Mouse (Mus musculus) spleen, postnatal 14 days (tissue): ENCODE measurements around the gene Esrrg.

Experiments used
- DNase-seq, 2 experiments: peaks; one replicate each; pipeline ENCODE4 v3.0.0; 2021 to 2022; ENCODE audit warnings: low spot score in 2 of 2

Esrrg gene

DNA sequence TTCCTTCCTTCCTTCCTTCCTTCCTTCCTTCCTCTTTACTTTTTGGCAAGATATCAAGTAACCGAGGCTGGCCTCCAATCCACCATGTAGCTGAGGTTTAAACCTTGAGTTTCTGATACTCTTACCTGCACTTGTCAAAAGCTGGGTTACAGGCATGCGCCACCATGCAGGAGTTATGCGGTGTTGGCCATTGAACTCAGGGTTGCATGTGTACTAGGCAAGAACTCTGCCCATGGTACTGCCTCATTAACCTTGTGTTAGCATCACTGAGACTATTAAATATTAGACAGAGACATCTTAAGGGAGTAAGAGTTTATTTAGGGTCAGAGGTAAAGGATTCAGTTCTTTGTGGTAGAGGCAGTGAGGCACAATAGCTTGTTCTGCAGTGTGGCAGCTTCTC is 161.6 kb downstream of the Esrrg start:
- no peak for DNase-seq

DNA sequence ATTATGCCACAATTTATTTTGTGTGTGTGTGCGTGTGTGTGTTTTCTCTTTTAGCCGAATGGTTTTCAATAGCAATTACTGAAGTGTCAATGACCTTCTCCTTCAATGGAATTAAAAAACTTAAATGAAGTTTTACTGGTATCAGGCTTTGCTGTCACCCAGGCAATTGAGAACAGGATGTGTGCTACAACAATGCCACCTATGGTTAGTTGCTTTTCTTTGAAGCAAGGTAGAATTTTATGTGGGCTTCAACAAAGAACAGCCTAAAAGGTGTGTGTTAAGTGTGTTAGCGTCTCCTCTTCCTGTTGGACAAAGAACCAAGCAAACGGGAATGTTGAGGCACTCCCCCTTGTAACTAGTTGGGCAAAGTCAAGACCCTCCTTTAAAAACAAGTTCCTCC is 162.5 kb downstream of the Esrrg start:
- no peak for DNase-seq

GRCm38 (mm10) chr1:187779589-187780178 is 171.1 kb downstream of the Esrrg start:
- no peak for DNase-seq

DNA sequence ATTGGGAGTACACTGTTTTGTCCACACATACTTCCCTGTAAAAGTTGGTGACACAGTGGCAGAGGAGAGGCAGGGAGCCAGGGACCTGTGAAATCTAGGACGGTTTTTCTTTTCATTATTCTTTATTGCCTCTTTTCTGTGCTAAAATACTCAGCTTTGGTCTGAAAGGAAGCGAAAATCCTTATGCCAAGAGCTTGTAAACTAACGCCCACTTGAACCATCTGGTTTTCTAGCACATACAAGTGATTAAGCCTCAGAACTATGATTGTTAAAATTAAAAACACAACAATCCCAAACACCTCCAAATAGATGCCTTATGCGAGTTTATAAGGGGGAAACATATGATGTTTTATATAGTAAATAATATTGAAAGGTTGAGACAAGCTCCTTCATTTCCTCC is 176.6 kb downstream of the Esrrg start:
- no peak for DNase-seq

GRCm38 (mm10) chr1:187787055-187788016 is 178.7 kb downstream of the Esrrg start:
- DNase-seq = no peak

- no peak for DNase-seq
Observed at GRCm38 (mm10) chr1:187794240-187794930, 185.8 kb downstream of the Esrrg start.

- no peak for DNase-seq
Observed at GRCm38 (mm10) chr1:187795551-187795950, 187.0 kb downstream of the Esrrg start.

- no peak for DNase-seq
Observed at GRCm38 (mm10) chr1:187799300-187799699, 190.7 kb downstream of the Esrrg start.

- DNase-seq = no peak
Observed at GRCm38 (mm10) chr1:187800761-187801160, 192.2 kb downstream of the Esrrg start.

GRCm38 (mm10) chr1:187803566-187803965 is 195.0 kb downstream of the Esrrg start:
- no peak for DNase-seq

GRCm38 (mm10) chr1:187803997-187804396 is 195.4 kb downstream of the Esrrg start:
- DNase-seq = no peak

DNA sequence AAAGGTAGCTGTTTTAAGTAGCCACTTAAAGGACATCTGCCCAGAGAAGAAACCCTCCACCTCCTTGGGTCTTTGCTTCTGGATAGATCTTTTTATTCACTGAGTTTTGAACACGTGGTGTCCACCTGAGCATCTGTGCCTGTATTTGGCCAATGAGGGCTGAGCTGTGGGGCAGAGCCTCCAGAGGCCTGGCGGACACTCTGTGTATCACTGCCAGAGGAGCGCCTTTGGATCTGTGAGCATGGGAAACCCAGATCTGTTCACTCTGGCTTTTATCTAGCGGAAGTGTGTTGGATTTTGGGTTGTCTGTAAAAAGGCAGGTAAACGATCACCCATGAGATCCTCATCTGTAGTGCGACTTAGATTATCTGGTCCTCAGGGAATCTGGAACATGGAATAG is 196.4 kb downstream of the Esrrg start:
- DNase-seq = no peak

- DNase-seq = no peak
Observed at GRCm38 (mm10) chr1:187807477-187808390, 199.1 kb downstream of the Esrrg start.

GRCm38 (mm10) chr1:187808391-187808922 is 199.9 kb downstream of the Esrrg start:
- no peak for DNase-seq

DNA sequence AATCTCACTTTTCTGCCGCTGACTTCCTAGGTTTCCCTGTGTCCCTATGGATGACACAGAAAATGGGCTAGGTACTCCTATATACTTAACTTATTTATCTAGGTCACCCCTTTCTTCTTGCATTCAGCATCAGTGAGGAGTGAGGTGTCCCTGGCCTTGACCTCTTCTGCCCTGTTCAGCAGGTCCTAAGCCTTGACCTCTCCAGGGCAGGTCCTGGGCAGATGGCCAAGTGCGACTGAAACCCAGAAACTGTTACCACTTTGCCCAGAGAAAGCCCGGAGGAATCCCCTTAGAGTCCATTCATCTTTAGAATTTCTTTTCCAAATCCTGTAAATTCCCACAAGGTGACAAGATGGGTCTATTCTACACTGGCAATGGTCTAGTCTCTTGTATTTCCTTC is 201.0 kb downstream of the Esrrg start:
- DNase-seq = no peak

- DNase-seq = no peak
Observed at GRCm38 (mm10) chr1:187819406-187819805, 210.8 kb downstream of the Esrrg start.

DNA sequence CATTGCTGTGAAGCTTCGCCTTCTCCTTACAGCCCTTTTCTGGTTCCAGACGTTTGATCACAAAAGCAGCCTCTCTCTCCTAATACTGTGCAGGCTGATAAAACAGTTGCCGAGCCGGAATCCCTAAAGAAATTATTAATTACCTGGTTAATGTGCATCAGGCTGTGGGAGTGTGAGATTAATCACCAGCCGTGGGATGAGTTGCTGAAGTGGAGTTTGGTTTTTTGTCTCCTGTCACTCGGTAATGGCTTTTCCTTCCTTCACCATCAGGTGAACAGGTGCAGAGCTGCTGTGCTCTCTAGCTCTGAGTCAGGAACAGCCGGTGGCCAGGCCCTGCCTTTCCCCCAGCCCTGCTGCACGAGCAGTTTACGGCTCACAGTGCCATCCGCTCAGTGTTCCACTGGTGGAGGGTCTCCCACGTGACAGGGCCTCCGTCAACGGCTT is 212.8 kb downstream of the Esrrg start:
- DNase-seq = no peak

DNA sequence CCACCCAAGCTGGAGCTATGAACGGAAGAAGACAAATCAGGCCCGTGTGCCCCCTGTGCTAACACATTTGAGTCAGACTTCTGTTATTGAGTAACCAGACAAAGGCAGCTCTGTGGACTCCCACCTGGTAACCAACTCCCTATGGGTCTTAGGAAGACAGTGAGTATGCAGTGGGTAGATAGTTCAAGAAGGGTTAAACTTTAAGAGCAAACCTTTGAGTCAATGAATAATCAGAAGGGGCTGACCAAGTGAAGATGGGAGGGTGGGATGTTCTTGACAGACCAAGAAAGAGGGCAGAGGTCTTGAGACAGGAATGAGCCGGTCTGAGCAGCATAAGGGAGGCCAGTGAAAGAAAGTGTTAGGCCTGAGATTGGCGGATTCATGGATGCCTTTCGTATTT is 214.8 kb downstream of the Esrrg start:
- no peak for DNase-seq

GRCm38 (mm10) chr1:187825421-187826097 is 217.0 kb downstream of the Esrrg start:
- no peak for DNase-seq

DNA sequence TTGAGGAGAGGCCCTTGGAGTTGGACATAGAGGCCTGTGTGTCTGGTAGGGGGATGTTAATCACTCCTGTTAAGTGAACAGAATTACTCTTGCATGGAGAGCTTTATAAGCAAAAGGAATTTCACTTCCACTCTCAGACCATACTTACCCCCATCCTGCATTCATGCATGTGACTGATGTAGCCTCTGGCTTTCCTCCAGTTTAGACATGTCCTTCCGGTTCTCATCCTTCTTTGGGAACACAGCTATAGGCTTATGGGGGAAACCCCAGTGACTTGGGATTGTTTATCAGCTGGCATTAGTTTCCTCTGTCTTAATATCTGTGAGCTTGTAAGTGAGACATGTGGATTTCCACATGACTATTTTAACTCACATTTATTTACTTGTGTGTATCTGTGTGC is 217.5 kb downstream of the Esrrg start:
- DNase-seq = no peak

DNA sequence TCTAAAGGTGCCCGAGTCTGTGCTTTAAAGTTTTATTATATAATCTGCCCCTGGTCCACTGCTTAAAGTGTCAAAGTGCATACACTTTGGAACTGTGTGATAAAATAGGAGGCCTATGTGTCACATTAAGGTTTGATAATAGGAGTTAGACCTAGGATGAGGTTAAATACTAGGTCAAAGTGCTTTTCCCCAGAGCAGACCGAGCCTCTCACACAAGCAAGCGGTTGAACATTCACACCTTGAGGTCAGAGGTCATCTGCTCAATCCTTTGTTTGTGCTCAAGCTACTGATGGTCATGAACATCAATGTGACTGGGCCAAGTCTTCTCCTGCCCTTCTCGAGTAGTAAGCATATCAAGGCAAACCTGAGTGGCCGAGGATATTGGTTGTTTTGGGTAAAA is 218.3 kb downstream of the Esrrg start:
- DNase-seq = no peak
